Mouse (Mus musculus) heart, adult 9 months (tissue): ENCODE data around the gene Fam155a.

Source experiments
- DNase-seq, 2 experiments: peaks; one replicate each; pipeline ENCODE4 v3.0.0; 2022; ENCODE audit warnings: low spot score in 2 of 2

Gene Fam155a

GRCm38 (mm10) chr8:9182461-9182860 is 588.5 kb downstream of the Fam155a start:
- no peak for DNase-seq

GRCm38 (mm10) chr8:9180686-9181315 is 590.2 kb downstream of the Fam155a start:
- no peak for DNase-seq

DNA sequence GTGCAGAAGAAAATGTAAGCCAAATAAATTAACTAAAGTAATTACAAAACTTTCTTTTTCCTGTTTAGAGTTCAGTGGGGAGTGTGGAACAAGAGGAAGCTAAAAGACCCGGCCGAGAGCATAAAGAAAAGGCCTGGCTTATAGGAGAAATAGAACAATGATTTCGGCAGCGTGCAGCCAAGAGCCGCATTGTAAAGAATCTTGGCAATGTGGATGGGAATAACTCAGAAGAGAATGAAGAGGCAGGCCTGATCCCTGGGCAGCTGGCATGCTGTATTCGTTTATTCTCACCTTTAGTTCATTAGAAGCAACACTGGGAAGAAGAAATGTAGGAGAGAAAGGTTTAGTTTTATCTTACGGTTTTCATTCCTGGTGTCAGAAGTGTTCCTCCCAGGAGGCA is 594.0 kb downstream of the Fam155a start:
- DNase-seq: no peak

- DNase-seq: peak in 1 of 2 experiments; percentile 23
These were observed 595.9 kb downstream of the Fam155a start for GRCm38 (mm10) chr8:9174865-9175565.

DNA sequence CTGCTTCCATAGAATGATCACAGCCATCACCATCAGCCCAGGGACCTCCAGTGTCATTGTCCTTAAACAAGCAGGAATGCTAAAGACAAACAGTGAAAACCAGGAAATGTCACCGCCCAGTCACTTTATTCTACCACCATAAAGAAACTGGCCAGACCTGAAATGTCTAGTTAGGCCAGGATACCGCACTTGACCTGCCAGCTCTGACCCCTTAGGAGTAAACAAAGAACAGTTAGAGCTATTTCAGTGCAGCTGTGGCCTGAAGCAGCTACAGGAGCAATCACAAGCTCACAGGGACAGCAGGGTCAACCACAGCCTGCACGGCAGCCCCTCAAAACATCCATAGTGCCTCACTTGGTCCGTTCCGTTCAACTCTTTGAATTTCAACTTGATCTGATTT is 599.1 kb downstream of the Fam155a start:
- no peak for DNase-seq

DNA sequence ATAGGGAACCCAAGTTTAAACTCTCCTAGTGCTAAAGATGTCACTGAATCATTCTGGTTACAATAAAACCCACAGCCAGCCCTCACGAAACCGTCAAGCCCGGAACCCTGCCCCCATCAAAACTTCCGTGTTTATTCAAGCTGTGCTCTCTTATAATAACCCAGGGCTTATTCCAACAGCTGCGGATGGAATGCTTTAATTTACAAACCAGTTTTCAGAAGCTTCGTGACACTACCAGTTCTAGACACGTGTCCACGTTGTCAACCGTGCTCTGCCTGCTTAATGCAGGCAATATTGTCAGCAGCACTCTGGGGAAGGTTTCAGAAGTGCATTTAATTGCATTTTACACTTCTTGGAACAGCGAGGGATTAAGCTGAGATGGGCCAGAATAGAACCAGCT is 603.0 kb downstream of the Fam155a start:
- DNase-seq: no peak

GRCm38 (mm10) chr8:9161606-9162005 is 609.4 kb downstream of the Fam155a start:
- DNase-seq: no peak

DNA sequence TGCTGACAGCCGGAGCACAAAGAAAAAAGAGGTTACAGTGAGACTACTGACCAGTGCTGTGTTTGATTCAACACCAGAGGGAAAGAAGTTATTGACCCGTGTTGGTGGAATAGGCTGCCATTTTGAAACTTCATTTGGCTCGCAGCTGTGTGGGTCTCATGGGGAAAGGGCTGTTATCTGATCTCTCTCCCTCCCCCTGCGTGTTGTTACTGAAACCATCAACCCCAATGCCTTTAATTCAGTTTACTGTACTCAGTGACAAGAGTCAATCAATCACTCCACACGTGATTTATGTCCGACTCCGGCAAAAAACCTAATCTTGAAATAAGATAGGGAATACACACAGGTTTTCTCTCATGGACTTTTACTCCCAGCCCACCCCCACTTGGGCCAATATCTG is 611.6 kb downstream of the Fam155a start:
- no peak for DNase-seq

DNA sequence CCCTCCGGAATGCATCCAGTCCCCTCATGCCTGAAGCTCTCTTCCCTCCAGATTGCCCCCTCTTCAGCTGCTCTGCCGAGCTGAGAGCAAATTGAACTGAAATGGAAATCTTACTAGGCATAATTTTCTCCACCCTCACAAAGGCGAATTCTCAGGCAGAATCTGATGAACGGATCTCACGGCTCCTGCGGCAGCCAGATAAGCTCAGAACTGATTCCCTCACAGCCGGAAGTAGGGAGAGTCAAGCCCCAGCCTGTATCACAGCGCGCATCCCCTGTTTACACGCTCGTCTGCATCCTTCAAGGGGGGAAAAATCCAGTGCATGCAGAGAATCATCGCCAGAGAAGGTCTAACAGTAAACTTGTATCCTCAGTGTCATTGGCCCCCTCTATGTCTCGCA is 612.3 kb downstream of the Fam155a start:
- no peak for DNase-seq

- DNase-seq: no peak
These were observed 613.7 kb downstream of the Fam155a start for GRCm38 (mm10) chr8:9157141-9157781.
